Mouse (Mus musculus): ENCODE data around the gene Zdhhc5. TPM values are rescaled to one million over a fixed set of nuclear protein-coding genes. Genes with fewer than 3 reads are reported as not detected.

Gene Zdhhc5
- polyA plus RNA-seq, 1 experiment from 2014 or later: 20.3 TPM

- DNase-seq (ENCODE audit: low spot score): no peak
These were observed 65.3 kb downstream of the Zdhhc5 start for GRCm38 (mm10) chr2:84649674-84650073.

- DNase-seq (ENCODE audit: low spot score): no peak
These were observed 66.6 kb downstream of the Zdhhc5 start for GRCm38 (mm10) chr2:84648369-84648768.

- DNase-seq (ENCODE audit: low spot score): no peak
These were observed 67.9 kb downstream of the Zdhhc5 start for GRCm38 (mm10) chr2:84647051-84647568.

- no peak for DNase-seq (ENCODE audit: low spot score)
These were observed 68.8 kb downstream of the Zdhhc5 start for GRCm38 (mm10) chr2:84646138-84646537.

- DNase-seq (ENCODE audit: low spot score): no peak
These were observed 74.1 kb downstream of the Zdhhc5 start for GRCm38 (mm10) chr2:84640833-84641232.

GRCm38 (mm10) chr2:84638428-84639220, 76.4 kb downstream of the Zdhhc5 start:
- no peak for DNase-seq (ENCODE audit: low spot score)

MicroRNAs within 50 kb of the gene (microRNA counts, 519-probe panel; counts per million panel counts)
- microRNA mmu-miR-130a: 7,150 counts per million, percentile 94 among the panel's probes with 10 or more counts

Small RNA genes within 50 kb of the gene (microRNA-seq; reads per million reads assigned to microRNA genes)
- 7,772 reads per million, percentile 90 among the genes with 10 or more reads in this experiment for gene Mir130a (ENCODE audit: borderline number of aligned reads)

Other genes starting within 250 kb of the Zdhhc5 start
- 25.1 and 25.7 TPM in 2 replicates for gene Tfpi, start 238.4 kb downstream of the Zdhhc5 start, polyA plus RNA-seq (2015; fragmentation: Nextera tagmentation; extraction: Ambion mirVana)
- 6.9 and 7.0 TPM in 2 replicates for gene Ctnnd1, start 64.4 kb downstream of the Zdhhc5 start, polyA plus RNA-seq (2015; fragmentation: Nextera tagmentation; extraction: Ambion mirVana)
- 0.06 and 0.31 TPM in 2 replicates for gene Btbd18, start 56.1 kb downstream of the Zdhhc5 start, polyA plus RNA-seq (2015; fragmentation: Nextera tagmentation; extraction: Ambion mirVana)
- 294 and 310 TPM in 2 replicates for gene Selenoh, start 44.4 kb downstream of the Zdhhc5 start, polyA plus RNA-seq (2015; fragmentation: Nextera tagmentation; extraction: Ambion mirVana)
- not detected in 2 replicates for gene Gm28635, start 37.1 kb downstream of the Zdhhc5 start, polyA plus RNA-seq (2015; fragmentation: Nextera tagmentation; extraction: Ambion mirVana)
- 32.5 and 33.3 TPM in 2 replicates for gene Med19, start 36.8 kb downstream of the Zdhhc5 start, polyA plus RNA-seq (2015; fragmentation: Nextera tagmentation; extraction: Ambion mirVana)
- 74.9 and 77.2 TPM in 2 replicates for gene Tmx2, start 36.0 kb downstream of the Zdhhc5 start, polyA plus RNA-seq (2015; fragmentation: Nextera tagmentation; extraction: Ambion mirVana)
- gene Clp1, start 12.2 kb upstream of the Zdhhc5 start, polyA plus RNA-seq (2015; fragmentation: Nextera tagmentation; extraction: Ambion mirVana): 55.3 and 62.1 TPM in 2 replicates
- gene Ypel4, start 18.9 kb upstream of the Zdhhc5 start, polyA plus RNA-seq (2015; fragmentation: Nextera tagmentation; extraction: Ambion mirVana): 0.21 and 0.27 TPM in 2 replicates
- 0.33 and 0.54 TPM in 2 replicates for gene Gm19426, start 28.5 kb upstream of the Zdhhc5 start, polyA plus RNA-seq (2015; fragmentation: Nextera tagmentation; extraction: Ambion mirVana)
- 13.8 and 16.1 TPM in 2 replicates for gene Serping1, start 60.3 kb upstream of the Zdhhc5 start, polyA plus RNA-seq (2015; fragmentation: Nextera tagmentation; extraction: Ambion mirVana)
- 39.1 and 45.5 TPM in 2 replicates for gene Ube2l6, start 83.6 kb upstream of the Zdhhc5 start, polyA plus RNA-seq (2015; fragmentation: Nextera tagmentation; extraction: Ambion mirVana)
- 0.38 and 0.44 TPM in 2 replicates for gene Smtnl1, start 107.5 kb upstream of the Zdhhc5 start, polyA plus RNA-seq (2015; fragmentation: Nextera tagmentation; extraction: Ambion mirVana)
- gene Timm10, start 111.8 kb upstream of the Zdhhc5 start, polyA plus RNA-seq (2015; fragmentation: Nextera tagmentation; extraction: Ambion mirVana): 35.6 and 38.9 TPM in 2 replicates
- 19.7 and 22.7 TPM in 2 replicates for gene Slc43a1, start 123.7 kb upstream of the Zdhhc5 start, polyA plus RNA-seq (2015; fragmentation: Nextera tagmentation; extraction: Ambion mirVana)
- 0.10 and 0.22 TPM in 2 replicates for gene Rtn4rl2, start 171.5 kb upstream of the Zdhhc5 start, polyA plus RNA-seq (2015; fragmentation: Nextera tagmentation; extraction: Ambion mirVana)
- gene Slc43a3, start 221.4 kb upstream of the Zdhhc5 start, polyA plus RNA-seq (2015; fragmentation: Nextera tagmentation; extraction: Ambion mirVana): 29.1 and 30.0 TPM in 2 replicates